Mouse (Mus musculus) G1E (cell line): ENCODE measurements around the gene C87436.

Experiments
- CTCF ChIP-seq: IDR thresholded peaks from 2 replicates; pipeline ENCODE4 v1.5.1; 2012; ENCODE audit warnings: low read depth, low read length, inconsistent platforms, mixed read lengths
- GATA1 ChIP-seq: IDR thresholded peaks from 2 replicates; pipeline ENCODE4 v1.6.1; 2012; ENCODE audit warnings: borderline replicate concordance, low read length, inconsistent platforms, mixed read lengths
- POLR2AphosphoS5 ChIP-seq: IDR thresholded peaks from 2 replicates; pipeline ENCODE4 v1.6.1; 2012; ENCODE audit warnings: low read depth, low read length, inconsistent platforms; ENCODE audit not compliant: insufficient replicate concordance
- TAL1 ChIP-seq: conservative IDR thresholded peaks from 2 replicates; pipeline ENCODE4 v1.6.1; 2012; ENCODE audit warnings: low read depth, low read length, inconsistent platforms, mixed read lengths

- TF ChIP-seq GATA1 (no peak), CTCF (peak; percentile 84), TAL1 (no peak), POLR2AphosphoS5 (0 out of 2 replicates have a peak, but pooled peaks have one; percentile 63)
These were observed 34.2 kb downstream of the C87436 start for GRCm38 (mm10) chr6:86472100-86472955.
